Mouse (Mus musculus) olfactory bulb, adult 2 months (tissue): Measurements from ENCODE around the gene Atp11c.

Source experiments
- CTCF ChIP-seq: fragments of 200-500 bp; IDR thresholded peaks from 2 replicates; pipeline ENCODE4 v1.5.1; 2012; ENCODE audit warnings: low read depth, mild to moderate bottlenecking, low read length, moderate library complexity; ENCODE audit not compliant: insufficient read depth
- POLR2A ChIP-seq: fragments of 200-500 bp; IDR thresholded peaks from 2 replicates; pipeline ENCODE4 v1.6.1; 2012; ENCODE audit warnings: mild to moderate bottlenecking, low read depth, low read length, moderate library complexity; ENCODE audit not compliant: insufficient read depth

GRCm38 (mm10) chrX:60178744-60179458, 413.6 kb downstream of the Atp11c start, which contains the start of gene Mcf2:
- no peak for TF ChIP-seq POLR2A
- TF ChIP-seq CTCF = no peak
